Mouse (Mus musculus): ENCODE measurements around the gene Eng. TPM values are rescaled to one million over a fixed set of nuclear protein-coding genes. Genes with fewer than 3 reads are reported as not detected.

The Eng gene
- polyA plus RNA-seq, 1 experiment from 2014 or later, result 25.5 TPM

DNA sequence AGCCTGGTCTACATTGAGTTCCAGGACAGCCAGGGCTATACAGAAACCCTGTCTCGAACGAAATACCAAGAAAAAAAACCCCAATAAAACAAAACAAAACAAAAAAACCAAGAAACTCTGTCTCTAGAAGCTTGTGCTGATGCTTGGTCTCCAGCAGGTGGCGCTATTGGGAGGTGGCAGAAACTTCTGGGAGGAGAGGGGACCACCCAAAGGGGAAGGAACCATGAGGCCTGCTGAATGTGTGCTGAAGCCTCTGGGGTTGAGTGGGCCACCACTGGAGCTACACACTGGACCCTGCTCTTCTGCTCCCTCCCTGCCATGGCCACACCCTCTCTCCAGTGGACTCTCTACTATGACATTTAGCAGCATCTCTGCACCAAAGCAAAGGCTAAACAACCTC lies 62.2 kb downstream of the Eng start:
- peak; percentile 88 for DNase-seq (ENCODE audit: low spot score)
- Histone ChIP-seq H3K27me3 (ENCODE audit: control insufficient read depth, insufficient read depth, low read length) (no peaks in the 10 kb centered on the region), H3K9ac (ENCODE audit: low read length) (no peak overlapping the region), H3K9me3 (ENCODE audit: control insufficient read depth, low read length) (no peaks in the 10 kb centered on the region), H3K4me1 (replicated peaks; ENCODE audit: control insufficient read depth, insufficient read depth, low read length) (peaks cover 4% of the 10 kb centered on the region), H3K27ac (ENCODE audit: low read depth, low read length) (no peak overlapping the region), H3K36me3 (ENCODE audit: control insufficient read depth, insufficient read depth, low read length) (peaks cover 28% of the 10 kb centered on the region; the same call in 1 of the 2 replicates), H3K4me2 (ENCODE audit: low read depth, low read length, severe bottlenecking) (no peak overlapping the region), H3K4me3 (ENCODE audit: low read depth, low read length) (no peak overlapping the region)
- ATAC-seq (replicated peaks; ENCODE audit: low FRiP score), result no peak
- 49% methylated on average over 3 of the region's 3 CpGs for WGBS

DNA sequence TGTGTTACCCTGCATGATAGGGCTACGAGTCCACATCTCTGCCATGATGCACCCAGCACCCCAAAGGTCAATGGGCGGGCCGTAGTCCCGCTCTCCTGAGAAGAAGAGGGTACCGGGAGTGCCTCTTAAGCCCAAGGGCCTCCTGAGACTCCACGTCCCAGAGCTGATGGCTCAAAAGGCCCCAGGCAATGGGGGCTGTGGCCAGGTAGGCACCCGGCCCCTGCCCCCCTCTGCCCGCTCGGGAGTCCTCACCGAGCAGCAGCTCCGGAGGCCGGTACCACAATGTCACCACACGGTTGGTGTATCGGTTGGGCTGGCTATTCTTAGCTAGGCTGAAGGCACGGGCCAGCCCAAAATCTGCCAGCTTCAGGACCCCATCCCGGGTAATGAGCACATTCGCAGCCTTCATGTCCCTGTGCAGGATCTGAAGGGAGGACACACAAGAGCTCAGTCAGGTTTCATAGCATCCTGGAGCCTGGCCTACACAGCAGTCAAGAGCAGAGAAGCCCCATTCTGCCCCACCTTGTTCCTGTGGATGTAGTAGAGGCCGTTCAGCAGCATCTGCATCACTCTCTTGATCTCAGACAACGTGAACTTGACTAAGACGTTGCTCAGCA lies 63.2 kb downstream of the Eng start:
- Histone ChIP-seq H3K4me1 (replicated peaks; ENCODE audit: control insufficient read depth, insufficient read depth, low read length) (peaks cover 4% of the 10 kb centered on the region), H3K27me3 (ENCODE audit: control insufficient read depth, insufficient read depth, low read length) (no peaks in the 10 kb centered on the region), H3K9me3 (ENCODE audit: control insufficient read depth, low read length) (no peaks in the 10 kb centered on the region), H3K4me3 (ENCODE audit: low read depth, low read length) (no peak overlapping the region), H3K36me3 (ENCODE audit: control insufficient read depth, insufficient read depth, low read length) (peaks cover 28% of the 10 kb centered on the region; the same call in 1 of the 2 replicates), H3K9ac (ENCODE audit: low read length) (no peak overlapping the region), H3K4me2 (ENCODE audit: low read depth, low read length, severe bottlenecking) (no peak overlapping the region), H3K27ac (ENCODE audit: low read depth, low read length) (no peak overlapping the region)
- 94% methylated on average over 20 of the region's 20 CpGs for WGBS
- DNase-seq (ENCODE audit: low spot score) (no peak), ATAC-seq (replicated peaks; ENCODE audit: low FRiP score) (no peak)

DNA sequence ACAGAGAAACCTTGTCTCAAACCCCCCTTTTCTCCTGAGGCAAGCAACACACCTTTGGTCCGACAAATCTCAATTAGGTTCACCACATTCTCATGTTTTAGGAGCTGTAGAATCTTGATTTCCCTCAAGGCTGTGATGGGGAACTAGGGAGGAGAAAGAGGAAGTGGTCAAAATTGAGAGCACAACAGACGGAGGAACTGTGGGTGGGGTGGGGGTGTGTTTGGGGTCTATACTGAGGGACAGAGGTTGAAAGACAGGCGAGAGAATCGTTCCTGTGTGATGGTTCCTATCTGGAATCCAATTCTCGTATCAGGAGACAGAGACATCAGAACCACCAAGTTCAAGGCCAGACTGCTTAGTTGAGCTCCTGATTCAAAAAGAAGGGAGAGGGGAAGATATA lies 64.0 kb downstream of the Eng start:
- WGBS, result 86% methylated on average over 5 of the region's 5 CpGs
- H3K36me3 ChIP-seq (ENCODE audit: control insufficient read depth, insufficient read depth, low read length), result peaks cover 28% of the 10 kb centered on the region; the same call in 1 of the 2 replicates
- no peak for DNase-seq (ENCODE audit: low spot score)

DNA sequence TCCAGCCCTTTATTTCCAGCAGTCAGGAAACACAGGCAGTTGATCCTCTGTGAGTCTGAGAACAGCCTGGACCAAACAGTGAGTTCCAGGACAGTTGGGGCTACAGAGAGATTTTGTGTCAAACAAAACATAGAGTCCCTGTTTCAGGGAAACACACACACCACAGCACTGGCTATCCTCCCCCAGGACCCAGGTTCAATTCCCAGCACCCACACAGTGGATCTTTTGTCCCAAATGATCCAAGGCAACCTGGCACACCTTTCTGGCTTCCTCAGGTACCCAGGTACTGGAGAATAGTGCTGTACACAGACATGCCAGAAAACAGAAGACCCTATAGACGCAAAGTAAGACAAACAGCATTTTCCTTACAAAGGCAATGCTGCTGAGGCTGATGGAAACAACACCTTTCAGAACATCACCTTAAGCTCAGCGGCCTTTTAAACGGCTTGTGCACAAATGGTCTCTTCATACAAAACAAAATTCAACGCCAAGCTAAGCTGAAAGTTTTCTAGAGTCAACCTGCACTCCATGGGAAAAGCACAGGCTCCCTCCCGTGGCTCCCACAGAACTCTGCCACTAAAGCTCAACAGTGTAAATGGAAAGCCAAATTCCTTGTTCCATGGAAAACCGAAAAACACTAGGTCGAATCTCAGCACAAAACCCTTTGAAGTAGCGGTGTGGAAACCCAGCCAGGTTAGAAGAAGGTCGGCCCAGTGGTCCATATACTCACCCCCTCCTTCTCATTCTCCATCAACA lies 65.1 kb downstream of the Eng start:
- 33% methylated on average over 9 of the region's 9 CpGs for WGBS
- H3K36me3 ChIP-seq (ENCODE audit: control insufficient read depth, insufficient read depth, low read length), result peaks cover 22% of the 10 kb centered on the region; the same call in 1 of the 2 replicates

More for the DNA sequence above, 64.0 kb downstream of the Eng start:
- Histone ChIP-seq H3K9me3 (ENCODE audit: control insufficient read depth, low read length) (no peaks in the 10 kb centered on the region), H3K27ac (ENCODE audit: low read depth, low read length) (no peak overlapping the region), H3K27me3 (ENCODE audit: control insufficient read depth, insufficient read depth, low read length) (no peaks in the 10 kb centered on the region), H3K4me3 (ENCODE audit: low read depth, low read length) (no peak overlapping the region), H3K4me1 (replicated peaks; ENCODE audit: control insufficient read depth, insufficient read depth, low read length) (peaks cover 4% of the 10 kb centered on the region), H3K9ac (ENCODE audit: low read length) (no peak overlapping the region), H3K4me2 (ENCODE audit: low read depth, low read length, severe bottlenecking) (no peak overlapping the region)
- ATAC-seq (replicated peaks; ENCODE audit: low FRiP score), result no peak

DNA sequence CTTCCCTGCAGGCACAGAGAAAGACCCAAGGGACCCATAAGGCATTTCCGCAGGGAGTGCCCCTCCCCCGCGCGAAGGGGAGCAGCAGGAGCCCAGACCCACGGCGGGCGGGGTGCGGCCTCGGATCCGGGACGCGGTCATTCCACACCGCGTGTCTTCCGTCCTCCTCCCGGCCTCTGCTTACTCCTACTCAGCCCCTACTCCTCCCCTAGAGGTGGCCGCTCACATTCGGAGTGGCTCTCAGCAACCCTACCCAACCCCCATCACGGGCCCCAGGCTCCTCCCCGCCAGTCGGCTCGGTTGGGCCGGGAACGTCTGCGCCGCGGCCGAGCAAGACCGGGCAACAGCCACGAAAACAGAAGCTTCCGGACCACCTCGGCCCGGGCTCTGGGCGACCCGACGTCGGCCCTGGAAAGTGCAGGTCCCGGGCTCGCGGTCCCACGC lies 65.7 kb downstream of the Eng start:
- Histone ChIP-seq H3K27me3 (ENCODE audit: control insufficient read depth, insufficient read depth, low read length) (no peaks in the 10 kb centered on the region), H3K4me2 (ENCODE audit: low read depth, low read length, severe bottlenecking) (peak overlapping the region; percentile 67), H3K4me1 (replicated peaks; ENCODE audit: control insufficient read depth, insufficient read depth, low read length) (peaks cover 4% of the 10 kb centered on the region), H3K36me3 (ENCODE audit: control insufficient read depth, insufficient read depth, low read length) (peaks cover 19% of the 10 kb centered on the region; the same call in 1 of the 2 replicates), H3K27ac (ENCODE audit: low read depth, low read length) (peak overlapping the region; percentile 37; the same call in 1 of the 2 replicates), H3K4me3 (ENCODE audit: low read depth, low read length) (peak overlapping the region; percentile 91), H3K9me3 (ENCODE audit: control insufficient read depth, low read length) (no peaks in the 10 kb centered on the region), H3K9ac (ENCODE audit: low read length) (peak overlapping the region; percentile 71)
- peak; percentile 80 for DNase-seq (ENCODE audit: low spot score)
- WGBS, result under 1% methylated on average over 41 of the region's 41 CpGs
- ATAC-seq (replicated peaks; ENCODE audit: low FRiP score), result peak; percentile 48

More for the DNA sequence above, 65.1 kb downstream of the Eng start:
- ATAC-seq (replicated peaks; ENCODE audit: low FRiP score) (no peak), DNase-seq (ENCODE audit: low spot score) (no peak)
- Histone ChIP-seq H3K9ac (ENCODE audit: low read length) (peak overlapping the region; percentile 71), H3K4me1 (replicated peaks; ENCODE audit: control insufficient read depth, insufficient read depth, low read length) (peaks cover 4% of the 10 kb centered on the region), H3K4me2 (ENCODE audit: low read depth, low read length, severe bottlenecking) (peak overlapping the region; percentile 67), H3K27ac (ENCODE audit: low read depth, low read length) (no peak overlapping the region), H3K9me3 (ENCODE audit: control insufficient read depth, low read length) (no peaks in the 10 kb centered on the region), H3K4me3 (ENCODE audit: low read depth, low read length) (peak overlapping the region; percentile 91), H3K27me3 (ENCODE audit: control insufficient read depth, insufficient read depth, low read length) (no peaks in the 10 kb centered on the region)

DNA sequence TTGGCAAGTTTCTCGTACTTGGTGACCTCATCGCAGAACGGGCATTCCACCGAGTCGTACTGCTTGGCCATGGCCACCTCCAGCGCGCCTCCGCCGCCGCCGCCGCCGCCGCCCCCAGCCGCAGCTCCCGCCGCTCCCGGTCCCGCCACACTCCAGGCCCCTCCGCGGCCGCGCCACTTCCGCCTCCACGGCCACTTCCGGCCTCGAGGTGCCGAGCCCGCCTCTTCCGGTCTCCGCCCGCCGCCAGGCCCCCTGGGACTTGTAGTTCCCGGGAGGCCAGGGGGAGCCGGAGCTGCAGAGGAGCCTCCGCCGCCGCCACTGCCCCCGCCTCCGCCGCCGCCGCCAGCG lies 66.2 kb downstream of the Eng start:
- H3K9ac ChIP-seq (ENCODE audit: low read length), result peak overlapping the region; percentile 71
- H3K4me3 ChIP-seq (ENCODE audit: low read depth, low read length), result peak overlapping the region; percentile 91
- peak overlapping the region; percentile 93 for H3K27ac ChIP-seq (ENCODE audit: low read depth, low read length)
- H3K4me1 ChIP-seq (replicated peaks; ENCODE audit: control insufficient read depth, insufficient read depth, low read length), result peaks cover 4% of the 10 kb centered on the region
- DNase-seq (ENCODE audit: low spot score) (peak; percentile 98), ATAC-seq (replicated peaks; ENCODE audit: low FRiP score) (peak; percentile 88)
- H3K4me2 ChIP-seq (ENCODE audit: low read depth, low read length, severe bottlenecking), result peak overlapping the region; percentile 67
- H3K36me3 ChIP-seq (ENCODE audit: control insufficient read depth, insufficient read depth, low read length), result peaks cover 19% of the 10 kb centered on the region; the same call in 1 of the 2 replicates
- no peaks in the 10 kb centered on the region for H3K27me3 ChIP-seq (ENCODE audit: control insufficient read depth, insufficient read depth, low read length)
- no peaks in the 10 kb centered on the region for H3K9me3 ChIP-seq (ENCODE audit: control insufficient read depth, low read length)
- WGBS, result under 1% methylated on average over 40 of the region's 44 CpGs

DNA sequence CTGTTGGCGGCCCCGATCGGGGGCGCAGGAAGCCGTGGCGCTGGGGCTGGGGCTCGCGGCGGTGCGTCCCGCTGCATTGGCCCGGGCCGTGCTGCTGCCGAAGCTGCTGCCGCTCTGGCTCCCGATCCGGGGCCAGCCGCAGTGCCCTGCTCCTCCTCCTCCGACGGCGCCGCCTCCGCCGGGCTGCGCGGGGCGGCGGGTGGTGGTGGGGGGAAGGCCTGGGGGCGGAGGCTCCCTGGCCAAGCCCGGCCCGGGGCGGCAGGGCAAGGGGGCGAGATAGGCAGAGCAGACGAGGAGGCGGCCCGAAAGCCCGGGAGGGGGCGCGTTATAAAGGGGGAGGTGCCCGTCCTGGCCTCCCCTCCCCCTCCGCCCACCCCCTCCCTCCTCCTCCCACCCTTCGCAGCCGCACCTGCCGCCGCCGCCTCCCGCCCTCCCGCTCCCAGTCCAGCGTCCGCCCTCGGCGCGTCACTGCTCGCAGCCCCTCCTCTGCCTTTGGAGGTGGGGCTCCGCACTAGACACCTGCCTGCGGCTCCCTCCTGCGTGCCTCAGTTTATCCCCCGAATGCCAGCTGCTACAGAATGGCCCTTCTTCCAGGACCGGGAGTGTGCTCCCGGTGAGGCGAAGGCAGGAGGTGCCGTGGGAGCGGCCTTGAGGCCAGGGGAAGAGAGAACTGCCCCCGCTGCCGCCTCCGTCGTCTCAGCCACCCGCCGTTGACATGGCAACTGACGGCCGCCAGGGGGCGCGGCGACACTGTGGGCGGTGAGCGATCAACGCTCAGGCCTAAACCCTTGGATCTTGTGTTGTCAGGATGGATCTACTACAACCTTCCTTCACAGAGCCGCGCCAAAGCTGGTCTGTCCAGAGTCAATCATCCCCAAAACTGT lies 66.8 kb downstream of the Eng start, which contains the start of gene Cdk9:
Cdk9 (minus strand) TSS at position 143 of the 884 bp plus-strand sequence.
- peak within 1 kb of the TSS; percentile 71 for H3K9ac ChIP-seq (ENCODE audit: low read length)
- peaks cover 16% of the 10 kb centered on the region; the same call in 1 of the 2 replicates for H3K36me3 ChIP-seq (ENCODE audit: control insufficient read depth, insufficient read depth, low read length)
- peak within 1 kb of the TSS; percentile 67 for H3K4me2 ChIP-seq (ENCODE audit: low read depth, low read length, severe bottlenecking)
- WGBS, result under 1% methylated on average over 52 of the region's 79 CpGs
- H3K27ac ChIP-seq (ENCODE audit: low read depth, low read length), result peak within 1 kb of the TSS; percentile 93
- peak; percentile 95 for DNase-seq (ENCODE audit: low spot score)
- H3K9me3 ChIP-seq (ENCODE audit: control insufficient read depth, low read length), result no peaks in the 10 kb centered on the region
- ATAC-seq (replicated peaks; ENCODE audit: low FRiP score), result peak; percentile 87
- H3K27me3 ChIP-seq (ENCODE audit: control insufficient read depth, insufficient read depth, low read length), result no peaks in the 10 kb centered on the region
- H3K4me3 ChIP-seq (ENCODE audit: low read depth, low read length), result peak within 1 kb of the TSS; percentile 91
- peaks cover 4% of the 10 kb centered on the region for H3K4me1 ChIP-seq (replicated peaks; ENCODE audit: control insufficient read depth, insufficient read depth, low read length)
